Mouse (Mus musculus) central nervous system, embryonic 18 days (tissue): Measurements from ENCODE around the gene Zfp511. TPM values are rescaled to one million over a fixed set of nuclear protein-coding genes. Genes with fewer than 3 reads are reported as not detected.

ENCODE experiments used
- polyA plus RNA-seq: library from polyadenylated mRNA; depleted of rRNA; stranded (reverse); fragments of >200 nt; gene quantifications from 2 replicates; pipeline ENCODE4 v1.2.3, GENCODE M21; 2012; rRNA removed

The Zfp511 gene
- polyA plus RNA-seq: 82.2 and 96.6 TPM in 2 replicates

DNA sequence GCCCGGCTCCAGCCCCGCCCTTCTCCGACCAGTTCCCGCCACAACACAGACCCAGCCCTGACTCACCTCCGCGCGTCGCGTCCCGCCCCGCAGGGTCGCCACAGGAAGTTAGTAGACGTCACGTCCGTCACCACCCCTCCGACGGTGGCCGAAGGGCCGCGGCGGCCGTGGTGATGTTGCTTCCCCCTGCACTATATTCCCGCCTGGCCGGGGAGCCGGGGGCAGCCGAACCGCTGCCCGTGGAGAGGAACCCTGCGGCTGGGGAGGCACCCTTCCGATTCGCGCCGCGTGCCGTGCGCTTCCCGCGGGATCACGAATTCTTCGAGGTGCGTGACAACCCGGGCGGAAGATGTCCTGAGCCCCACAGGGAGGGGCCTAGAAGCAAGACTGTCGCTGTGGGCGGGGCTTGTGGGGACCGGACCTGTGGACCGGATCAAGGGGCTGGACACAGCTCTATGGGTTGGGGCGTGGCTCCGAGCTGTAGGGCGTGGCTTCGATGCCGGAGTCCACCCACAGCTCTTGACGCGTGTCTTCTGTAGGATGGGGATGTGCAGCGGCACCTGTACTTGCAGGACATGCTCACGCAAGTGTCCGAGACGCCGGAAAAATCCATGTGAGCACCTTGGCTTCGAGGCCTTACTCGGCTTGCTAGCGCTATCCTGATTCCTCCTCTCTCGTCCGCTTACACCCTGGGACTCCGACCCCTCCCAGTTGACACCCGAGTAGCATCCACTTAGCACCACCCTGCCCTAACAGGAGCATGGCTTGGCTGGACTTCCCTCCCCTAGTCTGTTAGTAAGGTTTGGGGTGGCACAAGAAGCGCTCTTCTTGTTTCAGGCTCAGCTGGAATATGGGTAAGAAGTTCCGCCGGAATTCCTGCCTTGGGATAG is at the start of gene Zfp511, which contains the start of gene Tubgcp2:
TSS of gene Zfp511 (plus strand) at position 111 of the 890 bp plus-strand sequence.
TSS of gene Tubgcp2 (minus strand) at position 389 of the 890 bp plus-strand sequence.

DNA sequence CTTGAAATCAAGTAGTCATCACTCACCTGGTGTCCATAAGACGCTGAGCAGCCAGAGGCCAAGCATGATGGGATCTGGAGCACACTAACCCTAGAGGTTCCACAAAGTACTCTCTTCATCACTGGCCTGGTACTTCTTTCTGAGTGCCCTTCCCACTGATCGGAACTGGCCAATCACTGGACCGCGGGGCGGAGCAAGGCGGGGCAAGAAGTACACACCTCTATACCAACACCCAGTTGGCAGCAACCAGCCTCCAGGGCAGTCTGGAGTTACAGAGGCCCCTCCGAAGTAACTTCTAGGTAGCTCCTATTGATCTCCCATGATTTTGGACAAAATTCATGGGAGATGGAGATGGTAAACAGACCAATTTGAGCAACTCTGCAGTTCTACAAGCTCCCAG is 43.8 kb upstream of the Zfp511 start, which contains the start of gene Adam8:
TSS of gene Adam8 (minus strand) at position 157 of the 400 bp plus-strand sequence.

DNA sequence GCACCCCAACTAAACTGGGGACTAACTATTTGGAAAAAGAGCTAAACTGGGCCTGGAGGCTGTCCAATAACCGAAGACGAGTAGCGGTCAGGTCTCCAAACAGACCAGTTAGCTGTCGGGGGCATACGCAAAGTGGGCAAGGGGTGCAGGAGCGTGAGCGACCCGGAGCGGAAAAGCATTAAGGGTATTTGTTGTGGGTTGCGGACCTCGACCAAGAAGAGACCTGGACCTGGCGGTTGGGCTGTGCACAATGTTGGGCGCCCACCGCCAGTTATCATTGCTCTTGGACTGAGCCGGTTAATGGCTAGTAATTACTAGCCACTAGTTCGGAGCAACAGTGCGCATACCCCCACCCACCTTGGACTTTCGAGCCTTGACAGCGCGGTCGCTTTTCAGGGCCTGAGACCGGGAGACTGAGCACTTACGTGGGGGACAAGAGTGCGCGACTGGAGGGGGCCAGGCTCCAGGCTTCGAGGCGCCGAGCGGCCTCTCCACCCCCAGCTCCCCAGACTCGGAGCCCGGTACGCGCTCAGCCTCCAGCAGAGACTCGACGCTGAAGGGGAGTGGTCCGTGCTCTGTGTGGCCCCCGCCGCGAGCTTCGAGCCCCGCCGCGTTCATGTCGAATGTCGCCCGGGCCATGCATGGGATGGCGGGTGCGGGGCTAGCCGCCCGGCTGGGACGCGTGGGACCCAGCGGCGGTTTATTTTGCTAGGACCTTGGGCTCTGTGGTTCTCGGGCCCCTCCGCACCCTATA is 12.3 kb downstream of the Zfp511 start, which contains the start of gene Msx3:
TSS of gene Msx3 (minus strand) at position 729 of the 754 bp plus-strand sequence.

DNA sequence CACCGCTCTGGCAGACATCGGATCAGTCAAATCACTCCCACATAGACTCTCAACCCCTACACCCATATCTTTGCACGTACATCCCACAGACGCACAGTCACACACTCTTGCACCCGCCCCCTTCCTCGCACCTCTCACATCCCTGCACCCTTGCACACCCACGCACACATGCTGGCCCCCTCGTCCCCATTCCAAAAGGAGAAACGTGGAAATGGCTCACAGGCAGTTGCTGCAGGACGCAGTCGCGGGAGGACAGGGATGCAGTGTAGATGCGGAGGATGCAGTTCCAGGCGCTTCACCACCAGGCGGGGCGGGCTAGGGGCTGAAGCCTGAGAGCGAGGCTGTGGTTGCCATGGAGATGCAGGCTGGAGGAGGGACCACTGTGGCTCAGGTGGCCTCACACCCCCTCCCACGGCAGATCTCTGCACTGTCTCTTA is 46.1 kb downstream of the Zfp511 start, which contains the start of gene Caly:
TSS of gene Caly (minus strand) at position 307 of the 437 bp plus-strand sequence.

Other genes with a start within 250 kb of the Zfp511 start
- 9.0 and 9.2 TPM in 2 replicates for gene Adgra1, start 202.2 kb upstream of the Zfp511 start, polyA plus RNA-seq
- 27.3 and 29.5 TPM in 2 replicates for gene Kndc1, start 141.7 kb upstream of the Zfp511 start, polyA plus RNA-seq
- not detected in 2 replicates for gene Utf1, start 92.6 kb upstream of the Zfp511 start, polyA plus RNA-seq
- 0.93 and 0.99 TPM in 2 replicates for gene 6430531B16Rik, start 57.6 kb upstream of the Zfp511 start, polyA plus RNA-seq
- 8.9 and 10.1 TPM in 2 replicates for gene Adam8, start 43.8 kb upstream of the Zfp511 start, polyA plus RNA-seq
- 63.0 and 67.3 TPM in 2 replicates for gene Tubgcp2, start 278 bp downstream of the Zfp511 start, polyA plus RNA-seq
- 0.57 and 0.93 TPM in 2 replicates for gene Msx3, start 12.7 kb downstream of the Zfp511 start, polyA plus RNA-seq
- 359 and 381 TPM in 2 replicates for gene Caly, start 46.2 kb downstream of the Zfp511 start, polyA plus RNA-seq
- gene Prap1, start 57.0 kb downstream of the Zfp511 start, polyA plus RNA-seq: 0.47 TPM in 1 of 2 replicates, not detected in the other
- 27.2 and 32.8 TPM in 2 replicates for gene Fuom, start 66.0 kb downstream of the Zfp511 start, polyA plus RNA-seq
- gene Paox, start 79.4 kb downstream of the Zfp511 start, polyA plus RNA-seq: 5.1 and 5.3 TPM in 2 replicates
- gene Echs1, start 80.1 kb downstream of the Zfp511 start, polyA plus RNA-seq: 84.5 and 97.6 TPM in 2 replicates
- 36.5 and 42.2 TPM in 2 replicates for gene Mtg1, start 101.2 kb downstream of the Zfp511 start, polyA plus RNA-seq
- 29.5 and 33.1 TPM in 2 replicates for gene Sprn, start 118.5 kb downstream of the Zfp511 start, polyA plus RNA-seq
- not detected in 2 replicates for gene Olfr522, start 128.4 kb downstream of the Zfp511 start, polyA plus RNA-seq
- not detected in 2 replicates for gene Olfr523, start 136.8 kb downstream of the Zfp511 start, polyA plus RNA-seq
- not detected in 2 replicates for gene Olfr524, start 169.6 kb downstream of the Zfp511 start, polyA plus RNA-seq
- 0.13 TPM in 1 of 2 replicates, not detected in the other for gene Cd163l1, start 181.9 kb downstream of the Zfp511 start, polyA plus RNA-seq
- gene 5830411N06Rik, start 210.9 kb downstream of the Zfp511 start, polyA plus RNA-seq: 0.08 TPM in 1 of 2 replicates, not detected in the other